Mouse (Mus musculus) spleen, adult 2 months (tissue): ENCODE results near the gene Acnat1. TPM values are rescaled to one million over a fixed set of nuclear protein-coding genes. Genes with fewer than 3 reads are reported as not detected.

ENCODE experiments used
- DNase-seq, 2 experiments: peaks; one replicate each; pipeline versions ENCODE4 v3.0.0 to v3.0.0-alpha.2; 2012 to 2021; ENCODE audit warnings: low spot score in 2 of 2, low read depth in 1 of 2
- H3K27ac ChIP-seq: fragments of 200-500 bp; 2 replicates; pipeline ENCODE4 v1.5.1; 2012; ENCODE audit warnings: low read length, inconsistent platforms; ENCODE audit not compliant: insufficient read depth
- H3K27me3 ChIP-seq: fragments of 200-500 bp; 2 replicates; pipeline ENCODE4 v1.6.1; 2012; ENCODE audit warnings: mild to moderate bottlenecking, moderate library complexity, low read length, inconsistent platforms; ENCODE audit not compliant: control insufficient read depth, insufficient read depth
- H3K36me3 ChIP-seq: fragments of 200-500 bp; 2 replicates; pipeline ENCODE4 v1.6.1; 2012; ENCODE audit warnings: mild to moderate bottlenecking, low read length, inconsistent platforms; ENCODE audit not compliant: control insufficient read depth, insufficient read depth
- H3K4me1 ChIP-seq: fragments of 200-500 bp; 2 replicates; pipeline ENCODE4 v1.6.1; 2011; ENCODE audit warnings: inconsistent platforms; ENCODE audit not compliant: control insufficient read depth, insufficient read depth, insufficient read length
- H3K4me3 ChIP-seq: fragments of 200-500 bp; 2 replicates; pipeline ENCODE4 v1.5.1; 2011; ENCODE audit warnings: mild to moderate bottlenecking, inconsistent platforms; ENCODE audit not compliant: insufficient read depth, insufficient read length; ENCODE audit errors: extremely low read depth
- CTCF ChIP-seq: fragments of 200-500 bp; IDR thresholded peaks from 2 replicates; pipeline ENCODE4 v1.5.1; 2011; ENCODE audit warnings: mild to moderate bottlenecking, inconsistent platforms; ENCODE audit not compliant: insufficient read depth, insufficient read length, insufficient replicate concordance; ENCODE audit errors: extremely low read depth
- POLR2A ChIP-seq: fragments of 200-500 bp; IDR thresholded peaks from 2 replicates; pipeline ENCODE4 v1.6.1; 2011; ENCODE audit warnings: low read depth, low read length, inconsistent platforms
- WGBS: fragments of 180-500 bp; shearing (Covaris S2); methylation state at CpG from one replicate; pipeline ENCODE4 v1.1.7; 2018; 5-methylcytosine and 5-hydroxymethylcytosine counted together
- polyA plus RNA-seq: library from polyadenylated mRNA; depleted of rRNA; stranded (reverse); fragments of >200 nt; gene quantifications from 2 replicates; pipeline ENCODE4 v1.2.3, GENCODE M21; 2012; rRNA removed

Gene Acnat1
- not detected in 2 replicates for polyA plus RNA-seq

DNA sequence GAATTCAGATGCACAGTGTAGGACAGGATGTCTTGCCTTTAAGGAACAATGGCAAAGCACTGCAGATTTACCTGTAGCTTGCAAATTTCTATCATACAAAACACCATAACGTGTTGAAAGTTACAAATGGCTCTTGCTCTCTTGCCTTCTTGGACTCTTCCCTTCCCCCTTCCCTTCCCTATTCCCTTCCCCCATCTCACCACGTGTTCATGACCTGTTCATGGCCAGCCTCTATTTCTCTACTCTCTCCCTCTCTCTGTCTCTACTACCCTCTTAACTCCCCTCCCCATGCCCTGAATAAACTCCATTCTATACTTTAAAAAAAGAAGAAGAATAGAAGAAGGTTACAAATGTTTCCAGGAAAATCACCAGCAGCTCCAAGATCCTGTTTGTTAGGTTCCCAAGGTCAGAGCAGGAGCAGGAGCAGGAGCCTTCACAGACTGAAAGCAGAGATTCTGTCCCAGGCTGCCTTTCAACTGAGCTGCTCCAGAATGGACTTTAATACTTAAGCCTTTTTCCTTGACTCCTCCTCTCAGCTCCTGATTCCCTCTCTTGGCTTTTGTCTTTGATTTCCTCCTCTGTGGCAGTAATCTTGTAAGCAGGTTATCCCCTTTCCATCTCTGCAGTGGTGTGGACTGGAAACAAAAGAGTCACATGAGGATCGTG is at the start of gene Acnat1:
TSS of gene Acnat1 (minus strand) at position 478 of the 666 bp plus-strand sequence.
- no peaks in the 10 kb centered on the region for H3K4me1 ChIP-seq
- TF ChIP-seq CTCF: no peak
- no peak for TF ChIP-seq POLR2A
- H3K27ac ChIP-seq: no peak within 1 kb of the TSS
- H3K4me3 ChIP-seq: no peak within 1 kb of the TSS
- no peaks in the 10 kb centered on the region for H3K36me3 ChIP-seq
- H3K27me3 ChIP-seq: no peaks in the 10 kb centered on the region
- WGBS: 49% methylated on average over 3 of the region's 3 CpGs
- DNase-seq: no peak

DNA sequence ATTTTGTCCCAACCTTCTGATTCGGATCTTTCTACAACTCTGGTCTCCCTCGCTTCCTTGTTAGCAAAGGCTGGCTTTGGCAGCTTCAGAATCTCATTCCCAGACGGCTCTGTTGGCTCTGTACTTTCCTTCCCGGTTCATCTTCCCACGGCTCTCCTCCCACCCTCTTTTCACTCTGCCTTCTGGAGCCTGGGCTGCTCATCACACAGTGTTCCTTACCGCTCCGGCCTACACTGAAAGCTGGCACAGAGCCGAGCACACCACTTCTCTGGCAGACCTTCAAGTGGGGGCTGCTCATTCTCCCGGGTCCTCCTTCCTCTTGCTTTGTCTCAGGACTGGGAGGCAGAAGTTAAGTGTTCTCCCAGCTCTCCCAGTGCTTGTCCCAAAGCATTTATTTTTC is 48.9 kb upstream of the Acnat1 start:
- Histone ChIP-seq H3K36me3 (no peaks in the 10 kb centered on the region; the same call in 1 of the 2 replicates), H3K4me1 (peaks cover 6% of the 10 kb centered on the region; the same call in 1 of the 2 replicates), H3K27me3 (no peaks in the 10 kb centered on the region), H3K4me3 (no peak overlapping the region), H3K27ac (no peak overlapping the region)
- TF ChIP-seq CTCF (no peak), POLR2A (no peak)
- 92% methylated on average over 9 of the region's 9 CpGs for WGBS
- DNase-seq: no peak

DNA sequence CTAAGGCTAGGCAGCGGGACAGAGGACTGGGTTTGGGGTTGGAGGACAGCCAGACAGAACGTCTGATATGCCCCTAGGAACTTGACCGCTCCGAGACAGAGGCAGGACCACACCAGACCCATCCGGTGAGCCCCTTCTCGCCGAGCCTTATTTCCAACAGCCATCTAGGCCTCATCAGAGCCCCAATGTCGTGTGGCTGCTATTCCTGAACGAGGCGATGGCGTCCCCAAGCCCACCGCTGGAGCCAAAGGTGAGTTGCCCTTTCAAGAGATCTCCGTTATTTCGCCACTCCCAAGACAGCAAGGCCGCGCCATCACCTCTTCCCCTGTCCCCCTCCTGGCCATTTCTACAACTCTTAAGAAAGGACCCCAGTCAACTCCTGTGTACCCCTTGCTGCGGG is 47.6 kb upstream of the Acnat1 start:
- Histone ChIP-seq H3K4me3 (peak overlapping the region; percentile 87), H3K27me3 (no peaks in the 10 kb centered on the region), H3K36me3 (no peaks in the 10 kb centered on the region; the same call in 1 of the 2 replicates), H3K4me1 (peaks cover 6% of the 10 kb centered on the region; the same call in 1 of the 2 replicates), H3K27ac (no peak overlapping the region)
- peak in 1 of 2 experiments; percentile 25 for DNase-seq
- under 1% methylated on average over 17 of the region's 17 CpGs for WGBS
- TF ChIP-seq POLR2A (no peak), CTCF (no peak)

DNA sequence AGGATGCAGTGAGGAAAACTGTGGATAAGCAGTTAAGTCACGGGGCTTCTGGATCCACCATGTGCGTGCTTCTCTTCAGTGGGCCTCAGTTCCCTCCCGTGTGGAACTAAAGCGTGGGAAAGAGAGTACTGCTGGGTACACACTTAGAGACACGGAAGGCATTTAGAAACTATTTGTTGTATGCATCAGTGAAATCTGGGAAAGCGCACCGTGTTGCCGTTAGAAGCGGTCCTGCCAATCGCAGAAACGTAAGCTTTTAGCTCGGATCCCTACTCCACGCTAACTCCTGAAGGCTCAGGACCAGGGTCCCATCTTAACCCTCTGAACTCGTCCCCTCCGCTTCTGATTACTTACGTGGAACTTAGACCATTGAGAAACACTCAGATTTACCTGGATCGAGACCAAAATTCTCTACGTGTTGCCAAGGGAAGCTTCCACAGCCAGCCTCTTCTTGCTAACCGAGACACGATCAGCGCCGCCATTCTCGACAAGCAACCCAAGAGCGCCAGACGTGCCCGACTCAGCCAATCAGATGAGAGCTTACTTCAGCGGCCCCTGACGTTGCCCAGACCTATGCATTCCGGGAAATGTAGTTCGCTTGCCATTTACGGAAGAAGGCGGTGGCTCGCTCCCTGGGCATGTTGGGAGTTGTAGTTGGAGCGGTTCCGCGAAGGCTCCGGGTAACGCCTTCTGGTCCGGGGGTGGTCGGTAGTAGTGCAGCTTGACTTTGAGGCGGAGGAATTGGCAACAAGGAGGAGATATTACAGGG is 47.0 kb upstream of the Acnat1 start, which contains the start of the genes Mrpl50 and Zfp189:
TSS of gene Mrpl50 (minus strand) at position 522 of the 769 bp plus-strand sequence.
TSS of gene Zfp189 (plus strand) at position 605 of the 769 bp plus-strand sequence.
- TF ChIP-seq CTCF (no peak), POLR2A (peak; percentile 46; the same call in 1 of the 2 replicates)

DNA sequence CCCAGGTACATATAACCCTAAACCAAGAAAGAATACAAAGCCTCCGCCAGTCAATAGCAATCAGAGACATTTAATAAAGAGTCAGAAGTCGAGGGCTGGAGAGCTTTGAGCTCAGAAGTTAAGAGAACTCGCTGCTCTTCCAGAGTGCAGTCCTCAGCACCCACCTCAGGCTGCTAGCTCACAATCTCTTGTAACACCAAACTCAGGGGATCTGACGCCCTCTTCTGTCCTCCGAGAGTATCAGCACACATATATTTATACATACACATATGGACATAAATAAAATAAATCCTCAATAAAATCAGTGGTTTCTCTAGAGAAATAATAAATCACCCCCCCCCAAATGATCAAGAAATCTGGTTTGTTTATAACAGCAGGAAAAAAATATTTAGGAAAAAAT is 45.8 kb upstream of the Acnat1 start:
- TF ChIP-seq CTCF (no peak), POLR2A (no peak)
- H3K4me3 ChIP-seq: no peak overlapping the region
- H3K36me3 ChIP-seq: no peaks in the 10 kb centered on the region; the same call in 1 of the 2 replicates
- no peaks in the 10 kb centered on the region for H3K27me3 ChIP-seq
- peaks cover 6% of the 10 kb centered on the region; the same call in 1 of the 2 replicates for H3K4me1 ChIP-seq
- no peak for DNase-seq
- WGBS: 86% methylated on average over 5 of the region's 5 CpGs
- H3K27ac ChIP-seq: no peak overlapping the region

More for the DNA sequence above, 47.0 kb upstream of the Acnat1 start, which contains the start of the genes Mrpl50 and Zfp189:
- H3K36me3 ChIP-seq: no peaks in the 10 kb centered on the region; the same call in 1 of the 2 replicates
- peak; percentile 90 to 91 for DNase-seq
- H3K27ac ChIP-seq: peak within 1 kb of the TSS; percentile 54
- peak within 1 kb of the TSS; percentile 87 for H3K4me3 ChIP-seq
- peaks cover 6% of the 10 kb centered on the region; the same call in 1 of the 2 replicates for H3K4me1 ChIP-seq
- WGBS: under 1% methylated on average over 41 of the region's 41 CpGs
- no peaks in the 10 kb centered on the region for H3K27me3 ChIP-seq

DNA sequence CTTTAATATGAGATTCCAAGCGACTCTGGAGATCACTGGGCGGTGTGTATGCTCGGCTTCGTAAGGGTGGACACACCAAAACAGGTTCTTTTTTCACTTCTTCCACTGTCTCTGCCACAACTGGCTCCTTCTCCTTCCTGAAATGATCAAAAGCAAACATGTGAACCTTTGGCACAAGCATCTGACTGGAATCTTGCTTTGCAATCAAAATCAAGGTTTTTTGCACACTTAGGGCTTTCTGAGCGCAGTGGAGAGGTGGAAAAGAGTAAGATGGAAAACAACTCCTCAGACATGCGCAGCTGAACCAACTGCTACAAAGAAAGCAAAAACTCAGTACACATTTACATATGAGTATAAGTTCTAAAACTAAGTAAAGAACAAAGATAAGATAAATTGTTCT is 40.7 kb upstream of the Acnat1 start:
- Histone ChIP-seq H3K27ac (no peak overlapping the region), H3K27me3 (no peaks in the 10 kb centered on the region), H3K4me3 (no peak overlapping the region), H3K4me1 (0 out of 2 replicates have a peak, but pooled peaks cover 3% of the 10 kb centered on the region), H3K36me3 (peaks cover 12% of the 10 kb centered on the region)
- TF ChIP-seq POLR2A (no peak), CTCF (no peak)
- 96% methylated on average over 6 of the region's 6 CpGs for WGBS
- no peak for DNase-seq
